Mouse (Mus musculus) central nervous system, embryonic 11.5 days (tissue): ENCODE results near the gene Krtap4-7. TPM values are rescaled to one million over a fixed set of nuclear protein-coding genes. Genes with fewer than 3 reads are reported as not detected.

Source experiments
- polyA plus RNA-seq: library from polyadenylated mRNA; depleted of rRNA; stranded (reverse); fragments of >200 nt; gene quantifications from 2 replicates; pipeline ENCODE4 v1.2.3, GENCODE M21; 2012; rRNA removed

Krtap4-7 gene
- not detected in 2 replicates for polyA plus RNA-seq

DNA sequence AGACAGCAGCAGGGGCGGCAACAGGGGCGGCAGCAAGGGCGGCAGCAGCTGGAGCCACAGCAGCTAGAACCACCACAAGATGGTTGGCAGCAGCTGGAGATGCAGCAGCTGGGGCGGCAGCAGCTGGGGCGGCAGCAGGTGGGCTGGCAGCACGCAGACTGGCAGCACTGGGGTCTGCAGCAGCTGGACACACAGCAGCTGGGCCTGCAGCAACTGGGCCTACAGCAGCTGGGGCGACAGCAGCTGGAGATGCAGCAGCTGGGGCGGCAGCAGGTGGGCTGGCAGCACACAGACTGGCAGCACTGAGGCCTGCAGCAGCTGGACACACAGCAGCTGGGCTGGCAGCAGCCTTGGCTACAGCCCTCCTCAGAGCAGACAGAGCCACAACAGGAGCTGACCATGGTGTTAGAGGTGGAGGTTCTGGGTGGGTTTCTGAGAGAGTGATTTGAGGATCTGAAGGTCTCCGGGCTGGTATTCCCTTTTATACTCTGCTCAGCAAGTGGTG, at the start of gene Krtap4-7:
Gene Krtap4-7, minus strand, starts transcription at position 455 of the 505 bp plus-strand sequence.

DNA sequence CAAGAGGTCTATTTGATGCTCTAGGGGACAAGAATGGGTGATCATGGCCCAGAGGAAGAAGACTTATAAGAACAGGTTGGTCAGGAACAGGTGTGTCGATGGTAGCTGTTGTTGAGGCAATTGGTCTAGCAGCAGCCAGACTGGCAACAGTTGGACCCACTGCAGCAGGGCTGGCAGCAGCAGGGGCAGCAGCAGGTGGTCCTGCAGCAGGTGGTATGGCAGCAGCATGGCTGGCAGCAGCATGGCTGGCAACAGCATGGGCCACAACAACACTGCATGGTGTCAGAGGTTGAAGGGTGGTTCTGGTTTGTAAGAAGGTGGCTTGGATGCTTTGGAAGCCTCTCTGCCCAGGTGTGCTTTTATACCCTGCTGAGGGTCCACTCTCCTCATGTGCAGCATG, 46.6 kb upstream of the Krtap4-7 start, which contains the start of gene Gm14190:
Gene Gm14190, minus strand, starts transcription at position 278 of the 400 bp plus-strand sequence.

DNA sequence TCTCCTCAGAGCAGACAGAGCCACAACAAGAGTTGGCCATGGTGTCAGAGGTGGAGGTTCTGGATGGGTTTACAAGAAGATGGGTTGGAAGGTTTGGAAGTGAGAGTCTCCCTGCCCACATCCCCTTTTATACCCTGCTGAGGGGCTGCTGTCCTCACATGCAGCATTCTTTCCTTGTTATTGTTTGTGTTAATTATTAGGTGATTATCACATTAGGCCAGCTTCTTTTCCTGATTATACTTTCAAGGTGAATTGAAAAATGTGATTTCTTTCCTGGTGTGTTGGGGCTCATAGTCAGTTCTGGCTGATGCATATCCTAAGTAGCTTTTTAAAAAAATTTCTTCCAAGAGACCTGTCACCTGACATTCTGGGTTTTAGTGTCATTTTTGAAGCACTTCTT, 22.0 kb upstream of the Krtap4-7 start, which contains the start of gene Krtap4-6:
Gene Krtap4-6, minus strand, starts transcription at position 101 of the 400 bp plus-strand sequence.

DNA sequence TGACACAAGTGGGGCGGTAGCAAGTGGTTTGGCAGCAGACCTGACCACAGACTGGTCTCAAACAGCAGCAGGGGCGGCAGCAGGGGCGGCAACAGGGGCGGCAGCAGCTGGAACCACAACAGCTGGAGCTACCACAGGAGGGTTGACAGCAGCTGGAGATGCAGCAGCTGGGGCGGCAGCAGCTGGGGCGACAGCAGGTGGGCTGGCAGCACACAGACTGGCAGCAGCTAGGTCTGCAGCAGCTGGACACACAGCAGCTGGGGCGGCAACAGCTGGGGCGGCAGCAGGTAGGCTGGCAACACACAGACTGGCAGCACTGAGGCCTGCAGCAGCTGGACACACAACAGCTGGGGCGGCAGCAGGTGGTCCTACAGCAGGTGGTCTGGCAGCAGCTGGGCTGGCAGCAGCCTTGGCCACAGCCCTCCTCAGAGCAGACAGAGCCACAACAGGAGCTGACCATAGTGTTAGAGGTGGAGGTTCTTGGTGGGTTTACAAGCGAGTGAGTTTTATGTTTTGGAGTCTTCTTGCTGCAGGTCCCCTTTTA, 14.7 kb upstream of the Krtap4-7 start, which contains the start of gene Gm11563:
Gene Gm11563, minus strand, starts transcription at position 494 of the 544 bp plus-strand sequence.

DNA sequence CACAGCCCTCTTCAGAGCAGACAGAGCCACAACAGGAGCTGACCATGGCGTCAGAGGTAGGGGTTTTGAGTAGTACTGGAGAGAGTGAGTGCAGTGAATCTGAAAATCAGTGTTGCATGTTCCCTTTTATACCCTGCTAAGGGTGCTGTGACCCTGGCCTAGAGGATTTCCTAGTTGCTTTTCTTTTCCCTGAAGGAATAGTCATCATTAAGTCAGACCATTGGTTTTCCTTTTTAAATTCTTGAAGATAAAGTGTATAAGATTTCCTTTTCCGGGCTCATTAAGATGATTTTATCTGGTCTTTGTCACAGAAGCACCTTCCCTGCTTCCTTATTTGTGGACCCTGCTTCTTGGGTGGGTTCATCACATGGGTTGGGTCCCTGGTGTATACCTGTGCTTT, 6.2 kb upstream of the Krtap4-7 start, which contains the start of gene Gm11555:
Gene Gm11555, minus strand, starts transcription at position 101 of the 400 bp plus-strand sequence.

DNA sequence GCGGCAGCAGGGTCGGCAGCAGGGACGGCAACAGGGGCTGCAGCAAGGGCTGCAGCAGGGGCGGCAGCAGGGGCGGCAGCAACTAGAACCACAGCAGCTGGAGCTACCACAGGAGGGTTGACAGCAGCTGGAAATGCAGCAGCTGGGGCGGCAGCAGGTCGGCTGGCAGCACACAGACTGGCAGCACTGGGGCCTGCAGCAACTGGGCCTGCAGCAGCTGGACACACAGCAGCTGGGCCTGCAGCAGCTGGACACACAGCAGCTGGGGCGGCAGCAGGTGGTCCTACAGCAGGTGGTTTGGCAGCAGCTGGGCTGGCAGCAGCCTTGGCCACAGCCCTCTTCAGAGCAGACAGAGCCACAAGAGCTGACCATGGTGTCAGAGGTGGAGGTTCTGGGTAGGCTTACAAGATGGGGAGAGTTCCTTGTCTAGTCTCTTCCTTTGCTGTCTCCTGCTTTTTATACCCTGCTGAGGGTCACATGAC, 9.2 kb downstream of the Krtap4-7 start, which contains the start of gene Krtap4-2:
Gene Krtap4-2, minus strand, starts transcription at position 432 of the 482 bp plus-strand sequence.

DNA sequence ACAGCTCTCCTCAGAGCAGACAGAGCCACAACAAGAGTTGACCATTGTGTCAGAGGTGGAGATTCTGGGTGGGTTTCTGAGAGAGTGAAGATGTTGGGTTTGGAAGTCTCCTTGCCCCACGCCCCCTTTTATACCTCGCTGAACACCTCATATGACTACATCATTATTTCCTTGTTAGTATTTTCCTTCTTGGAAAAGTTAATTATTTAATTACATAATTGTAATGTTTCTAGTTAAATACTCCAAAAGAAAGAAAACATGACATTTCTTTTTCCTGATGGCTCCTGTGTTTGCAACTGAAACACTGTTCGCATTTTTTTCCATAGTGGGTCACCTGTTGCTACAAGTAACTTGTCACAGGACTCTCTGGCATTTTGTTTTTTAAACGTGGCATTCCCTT, 15.8 kb downstream of the Krtap4-7 start, which contains the start of gene Krtap4-1:
Gene Krtap4-1, minus strand, starts transcription at position 101 of the 400 bp plus-strand sequence.

DNA sequence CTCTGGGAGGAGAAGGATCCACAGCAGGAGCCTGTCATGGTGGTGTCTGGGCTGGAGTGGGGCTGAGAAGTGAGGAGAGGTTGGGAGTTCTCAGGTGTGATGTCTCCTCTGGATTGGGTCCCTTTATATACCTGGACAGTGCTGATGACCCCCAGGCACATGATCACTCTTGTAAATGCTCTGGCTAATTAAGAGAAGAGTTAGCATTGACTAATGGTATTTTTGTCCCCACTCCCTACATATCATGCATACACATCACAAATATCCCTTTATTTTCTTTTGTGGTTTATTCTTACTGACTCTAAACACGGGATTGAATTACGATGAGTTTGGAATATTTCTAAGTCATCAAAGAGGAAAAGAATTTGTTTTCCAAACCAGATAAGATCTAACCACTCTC, 23.6 kb downstream of the Krtap4-7 start, which contains the start of gene Gm11562:
Gene Gm11562, minus strand, starts transcription at position 101 of the 400 bp plus-strand sequence.

DNA sequence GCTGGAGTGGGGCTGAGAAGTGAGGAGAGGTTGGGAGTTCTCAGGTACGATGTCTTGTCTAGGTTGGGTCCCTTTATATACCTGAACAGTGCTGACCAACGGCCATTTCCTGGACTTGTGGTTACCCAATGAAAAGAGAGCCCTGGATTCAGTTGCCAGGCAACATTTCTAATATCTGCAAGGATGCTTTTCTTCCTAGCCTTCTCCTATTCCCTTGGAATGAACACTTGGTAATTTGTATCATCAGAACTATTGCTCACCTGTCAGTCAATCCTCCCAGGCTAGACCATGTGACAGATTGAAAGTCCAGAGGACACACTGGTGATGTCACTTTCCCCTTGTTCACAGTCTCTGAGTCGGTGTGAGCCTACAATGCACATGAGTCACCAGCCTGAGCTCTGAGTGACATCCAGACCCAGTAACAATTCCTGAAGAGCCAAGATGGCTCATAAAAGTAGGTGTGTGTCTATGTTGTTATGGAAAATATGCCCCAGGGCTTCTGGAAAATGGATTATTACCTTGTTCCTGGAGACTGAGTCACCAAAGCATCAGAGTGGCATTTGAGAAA, 29.0 kb downstream of the Krtap4-7 start, which contains the start of gene Krtap2-4:
Gene Krtap2-4, minus strand, starts transcription at position 51 of the 568 bp plus-strand sequence.

DNA sequence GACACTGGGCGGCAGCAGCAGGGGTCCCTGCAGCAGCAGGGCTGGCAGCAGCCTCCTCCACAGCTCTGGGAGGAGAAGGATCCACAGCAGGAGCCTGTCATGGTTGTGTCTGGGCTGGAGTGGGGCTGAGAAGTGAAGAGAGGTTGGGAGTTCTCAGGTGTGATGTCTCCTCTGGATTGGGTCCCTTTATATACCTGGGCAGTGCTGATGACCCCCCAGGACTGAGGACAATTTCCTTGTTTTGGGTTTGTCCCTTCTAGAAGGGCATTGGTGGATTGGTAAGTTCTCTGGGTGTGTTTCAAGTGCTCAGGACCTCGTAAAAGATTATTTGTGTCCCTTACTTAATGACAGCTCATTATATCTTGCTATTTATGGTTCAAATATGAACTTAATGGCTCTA, 33.8 kb downstream of the Krtap4-7 start, which contains the start of gene Gm11937:
Gene Gm11937, minus strand, starts transcription at position 101 of the 400 bp plus-strand sequence.

DNA sequence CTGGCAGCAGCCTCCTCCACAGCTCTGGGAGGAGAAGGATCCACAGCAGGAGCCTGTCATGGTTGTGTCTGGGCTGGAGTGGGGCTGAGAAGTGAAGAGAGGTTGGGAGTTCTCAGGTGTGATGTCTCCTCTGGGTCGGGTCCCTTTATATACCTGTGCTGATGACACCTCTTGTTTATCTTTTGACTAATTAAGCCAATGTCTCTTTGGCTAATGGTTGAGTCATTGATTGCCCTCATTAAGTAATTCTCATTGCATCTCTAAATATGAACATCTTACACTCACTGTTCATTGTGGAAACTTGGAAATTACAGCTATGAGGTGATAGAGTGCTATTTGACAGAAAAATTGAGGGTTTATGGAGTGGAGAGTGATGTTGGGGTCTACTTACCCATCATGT, 40.7 kb downstream of the Krtap4-7 start, which contains the start of gene Gm11938:
Gene Gm11938, minus strand, starts transcription at position 101 of the 400 bp plus-strand sequence.

DNA sequence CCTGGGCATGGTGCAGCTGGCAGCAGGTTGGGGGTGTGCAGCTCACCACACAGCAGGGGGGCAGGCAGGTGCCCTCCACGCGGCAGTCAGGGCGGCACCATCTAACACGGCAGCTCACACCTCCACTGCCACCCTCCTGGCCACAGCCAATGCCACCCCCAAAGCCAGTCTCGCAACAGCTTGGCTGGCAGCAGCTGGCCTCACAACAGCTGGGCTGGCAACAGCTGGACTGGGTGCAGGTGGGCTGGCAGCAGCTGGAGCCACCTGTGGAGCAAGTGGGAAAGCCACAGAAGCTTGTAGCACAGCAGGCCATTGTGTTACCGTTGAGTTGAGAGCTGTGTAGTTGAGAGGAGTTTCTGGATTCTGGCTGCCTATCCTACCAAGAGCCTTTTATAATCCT, 46.1 kb downstream of the Krtap4-7 start, which contains the start of gene Krtap9-3:
Gene Krtap9-3, minus strand, starts transcription at position 364 of the 400 bp plus-strand sequence.

Other genes starting within 250 kb of the Krtap4-7 start
- gene Krt12, start 221.8 kb downstream of the Krtap4-7 start, polyA plus RNA-seq, result 0.04 TPM in 1 of 2 replicates, not detected in the other
- 1.1 and 2.3 TPM in 2 replicates for gene Krt20, start 205.9 kb downstream of the Krtap4-7 start, polyA plus RNA-seq
- gene Krt23, start 151.0 kb downstream of the Krtap4-7 start, polyA plus RNA-seq, result 0.08 and 0.14 TPM in 2 replicates
- not detected in 2 replicates for gene Krt39, start 122.8 kb downstream of the Krtap4-7 start, polyA plus RNA-seq
- 0.07 TPM in 1 of 2 replicates, not detected in the other for gene Krt40, start 100.9 kb downstream of the Krtap4-7 start, polyA plus RNA-seq
- gene Krtap3-3, start 93.2 kb downstream of the Krtap4-7 start, polyA plus RNA-seq, result not detected in 2 replicates
- not detected in 2 replicates for gene Krtap3-2, start 87.2 kb downstream of the Krtap4-7 start, polyA plus RNA-seq
- not detected in 2 replicates for gene Gm11939, start 84.6 kb downstream of the Krtap4-7 start, polyA plus RNA-seq
- not detected in 2 replicates for gene Krtap3-1, start 77.5 kb downstream of the Krtap4-7 start, polyA plus RNA-seq
- not detected in 2 replicates for gene Krtap1-5, start 63.1 kb downstream of the Krtap4-7 start, polyA plus RNA-seq
- gene Krtap1-4, start 60.4 kb downstream of the Krtap4-7 start, polyA plus RNA-seq, result not detected in 2 replicates
- gene Krtap1-3, start 52.8 kb downstream of the Krtap4-7 start, polyA plus RNA-seq, result not detected in 2 replicates
- not detected in 2 replicates for gene Krtap9-3, start 46.0 kb downstream of the Krtap4-7 start, polyA plus RNA-seq
- gene Gm11938, start 40.8 kb downstream of the Krtap4-7 start, polyA plus RNA-seq, result not detected in 2 replicates
- gene Gm11937, start 33.9 kb downstream of the Krtap4-7 start, polyA plus RNA-seq, result not detected in 2 replicates
- gene Krtap2-4, start 29.2 kb downstream of the Krtap4-7 start, polyA plus RNA-seq, result not detected in 2 replicates
- not detected in 2 replicates for gene Gm11562, start 23.7 kb downstream of the Krtap4-7 start, polyA plus RNA-seq
- gene Krtap4-1, start 15.9 kb downstream of the Krtap4-7 start, polyA plus RNA-seq, result not detected in 2 replicates
- not detected in 2 replicates for gene Krtap4-2, start 9.0 kb downstream of the Krtap4-7 start, polyA plus RNA-seq
- not detected in 2 replicates for gene Gm11555, start 6.1 kb upstream of the Krtap4-7 start, polyA plus RNA-seq
- gene Gm11563, start 14.9 kb upstream of the Krtap4-7 start, polyA plus RNA-seq, result not detected in 2 replicates
- not detected in 2 replicates for gene Krtap4-6, start 21.9 kb upstream of the Krtap4-7 start, polyA plus RNA-seq
- gene Gm14190, start 46.7 kb upstream of the Krtap4-7 start, polyA plus RNA-seq, result not detected in 2 replicates
- gene Gm14180, start 90.2 kb upstream of the Krtap4-7 start, polyA plus RNA-seq, result not detected in 2 replicates
- not detected in 2 replicates for gene Gm11595, start 128.8 kb upstream of the Krtap4-7 start, polyA plus RNA-seq
- not detected in 2 replicates for gene Krtap4-8, start 136.6 kb upstream of the Krtap4-7 start, polyA plus RNA-seq
- not detected in 2 replicates for gene Krtap4-9, start 141.1 kb upstream of the Krtap4-7 start, polyA plus RNA-seq
- not detected in 2 replicates for gene Gm11596, start 149.4 kb upstream of the Krtap4-7 start, polyA plus RNA-seq
- not detected in 2 replicates for gene Gm11569, start 154.8 kb upstream of the Krtap4-7 start, polyA plus RNA-seq
- not detected in 2 replicates for gene Gm11554, start 160.4 kb upstream of the Krtap4-7 start, polyA plus RNA-seq
- gene Krtap4-13, start 165.8 kb upstream of the Krtap4-7 start, polyA plus RNA-seq, result not detected in 2 replicates
- not detected in 2 replicates for gene Gm11564, start 171.6 kb upstream of the Krtap4-7 start, polyA plus RNA-seq
- not detected in 2 replicates for gene 2300003K06Rik, start 194.0 kb upstream of the Krtap4-7 start, polyA plus RNA-seq
- gene Krtap4-16, start 207.5 kb upstream of the Krtap4-7 start, polyA plus RNA-seq, result not detected in 2 replicates
- not detected in 2 replicates for gene Gm11568, start 213.8 kb upstream of the Krtap4-7 start, polyA plus RNA-seq
- not detected in 2 replicates for gene Gm11559, start 220.4 kb upstream of the Krtap4-7 start, polyA plus RNA-seq
- gene Krtap9-1, start 229.3 kb upstream of the Krtap4-7 start, polyA plus RNA-seq, result not detected in 2 replicates
- not detected in 2 replicates for gene Gm11567, start 235.1 kb upstream of the Krtap4-7 start, polyA plus RNA-seq